Mouse (Mus musculus): ENCODE results near the gene Cox17.

- TF ChIP-seq POLR2A (IDR thresholded peaks at IDR 0.05; ENCODE audit: insufficient read depth, low read depth, low read length): no peak
- no peak for TF ChIP-seq CTCF (IDR thresholded peaks at IDR 0.05; ENCODE audit: insufficient read depth, low read depth, low read length)
These were observed 38.9 kb downstream of the Cox17 start for GRCm38 (mm10) chr16:38385700-38386099.
